Mouse (Mus musculus): Measurements from ENCODE around the gene Gm16253. TPM values are rescaled to one million over a fixed set of nuclear protein-coding genes. Genes with fewer than 3 reads are reported as not detected.

Gm16253 gene
- not detected in 2 replicates for polyA plus RNA-seq (2012; rRNA removed)

DNA sequence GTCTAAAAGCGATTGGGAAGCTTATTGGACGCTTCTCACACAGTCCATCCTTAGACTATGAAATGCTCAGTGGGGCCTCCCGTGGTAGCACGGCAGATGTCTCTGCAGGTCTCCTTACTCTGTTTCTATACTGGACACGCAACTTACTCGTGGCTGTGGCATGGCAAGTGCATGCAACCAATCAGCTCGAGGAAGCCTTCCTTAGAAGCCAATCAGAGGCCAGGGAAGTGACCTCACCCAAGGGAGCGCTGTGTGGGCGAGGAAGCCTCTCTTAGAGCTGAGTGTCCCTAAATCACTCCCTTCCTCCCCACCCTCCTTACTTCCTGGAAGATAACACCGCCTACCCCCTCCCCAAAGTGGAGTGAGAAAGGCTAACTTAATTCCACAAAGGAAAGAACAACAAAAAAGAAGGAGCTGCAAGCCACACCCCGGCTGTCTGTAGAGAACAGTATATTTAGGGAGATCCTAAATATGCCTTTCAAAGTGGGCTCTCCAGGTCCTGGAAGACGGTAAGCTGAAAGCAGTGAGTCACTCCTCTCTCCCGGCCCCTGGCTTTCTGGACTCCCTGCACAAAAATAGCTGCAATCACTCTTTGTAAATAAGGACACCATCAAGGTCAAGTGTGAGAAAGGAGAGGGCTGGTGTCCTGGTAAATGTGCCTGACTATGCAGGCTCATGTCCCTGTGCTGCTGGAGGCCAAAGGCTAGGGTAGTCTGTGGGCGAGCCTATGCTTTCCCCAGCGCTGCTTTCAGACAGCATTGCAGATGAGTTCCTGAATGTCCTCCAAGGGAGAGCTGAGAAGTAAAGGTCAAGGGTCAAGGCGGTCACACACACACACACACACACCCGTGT, at the start of gene Gm16253:
TSS of gene Gm16253 (plus strand) at position 295 of the 852 bp plus-strand sequence.

DNA sequence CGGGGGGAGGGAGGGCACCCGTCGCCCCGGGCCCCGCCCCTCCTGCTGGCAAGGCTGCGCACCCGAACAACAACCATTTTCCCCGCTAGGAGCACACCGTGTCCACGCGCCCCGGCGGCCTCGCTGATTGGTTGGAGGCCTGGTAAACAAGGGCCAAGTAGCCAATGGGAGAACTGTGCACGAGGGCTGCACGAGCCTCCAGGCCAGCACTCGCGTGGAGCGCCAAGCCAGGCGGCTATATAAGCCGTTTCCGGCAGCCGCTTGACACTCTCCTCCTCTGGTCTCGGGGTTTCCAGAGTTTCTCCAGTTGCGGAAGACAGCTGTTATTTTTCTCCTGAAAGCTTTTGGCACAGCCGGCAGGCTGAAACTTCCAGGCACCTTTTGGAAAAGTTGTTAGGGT, 19.1 kb upstream of the Gm16253 start, which contains the start of gene Txnip:
TSS of gene Txnip (plus strand) at position 264 of the 400 bp plus-strand sequence.

GRCm38 (mm10) chr3:96593790-96594560, 17.2 kb downstream of the Gm16253 start, which contains the start of gene Polr3gl:
Gene Polr3gl, minus strand, starts transcription at chr3:96594181.

GRCm38 (mm10) chr3:96596228-96596707, 19.5 kb downstream of the Gm16253 start, which contains the start of gene Ankrd34a:
Gene Ankrd34a, plus strand, starts transcription at chr3:96596636.

GRCm38 (mm10) chr3:96600639-96601250, 24.0 kb downstream of the Gm16253 start, which contains the start of gene Lix1l:
Gene Lix1l, plus strand, starts transcription at chr3:96601149.

GRCm38 (mm10) chr3:96629729-96630600, 53.2 kb downstream of the Gm16253 start, which contains the start of gene Rbm8a:
Gene Rbm8a, plus strand, starts transcription at chr3:96629933.

Other genes starting within 250 kb of the Gm16253 start
- 0.02 and 0.05 TPM in 2 replicates for gene BC107364, start 124.7 kb upstream of the Gm16253 start, polyA plus RNA-seq (2012; rRNA removed)
- 3.9 and 4.2 TPM in 2 replicates for gene Hfe2, start 51.8 kb upstream of the Gm16253 start, polyA plus RNA-seq (2012; rRNA removed)
- 33.6 and 47.5 TPM in 2 replicates for gene Txnip, start 19.0 kb upstream of the Gm16253 start, polyA plus RNA-seq (2012; rRNA removed)
- 12.0 and 14.4 TPM in 2 replicates for gene Polr3gl, start 17.2 kb downstream of the Gm16253 start, polyA plus RNA-seq (2012; rRNA removed)
- 0.03 TPM in 2 replicates for gene Ankrd34a, start 19.7 kb downstream of the Gm16253 start, polyA plus RNA-seq (2012; rRNA removed)
- 3.0 TPM in 2 replicates for gene Lix1l, start 24.2 kb downstream of the Gm16253 start, polyA plus RNA-seq (2012; rRNA removed)
- gene Rbm8a, start 52.9 kb downstream of the Gm16253 start, polyA plus RNA-seq (2012; rRNA removed) = 25.0 and 29.0 TPM in 2 replicates
- gene Pex11b, start 58.4 kb downstream of the Gm16253 start, polyA plus RNA-seq (2012; rRNA removed) = 9.9 and 11.7 TPM in 2 replicates
- 0.03 TPM in 2 replicates for gene Gm42957, start 58.5 kb downstream of the Gm16253 start, polyA plus RNA-seq (2012; rRNA removed)
- gene Itga10, start 68.6 kb downstream of the Gm16253 start, polyA plus RNA-seq (2012; rRNA removed) = 0.43 and 0.45 TPM in 2 replicates
- gene Ankrd35, start 93.1 kb downstream of the Gm16253 start, polyA plus RNA-seq (2012; rRNA removed) = 0.32 and 0.43 TPM in 2 replicates
- gene Pias3, start 119.4 kb downstream of the Gm16253 start, polyA plus RNA-seq (2012; rRNA removed) = 4.6 and 5.6 TPM in 2 replicates
- gene Nudt17, start 131.6 kb downstream of the Gm16253 start, polyA plus RNA-seq (2012; rRNA removed) = 0.45 and 0.60 TPM in 2 replicates
- 20.9 and 23.9 TPM in 2 replicates for gene Polr3c, start 150.6 kb downstream of the Gm16253 start, polyA plus RNA-seq (2012; rRNA removed)
- 11.8 and 14.6 TPM in 2 replicates for gene Rnf115, start 150.7 kb downstream of the Gm16253 start, polyA plus RNA-seq (2012; rRNA removed)